Mouse (Mus musculus) layer of hippocampus, postnatal 36 days (tissue): ENCODE measurements around the gene Slc22a15. TPM values are rescaled to one million over a fixed set of nuclear protein-coding genes. Genes with fewer than 3 reads are reported as not detected.
A peak's percentile ranks its signal among the peaks of the same experiment; 100 is the strongest.

ENCODE experiments used
- DNase-seq, 2 experiments: peaks; one replicate each; pipeline ENCODE4 v3.0.0; 2022
- total RNA-seq, 2 experiments: library from RNA; stranded (reverse); gene quantifications; 2 replicates each; pipeline ENCODE4 v1.2.3; 2021

Slc22a15 gene
- total RNA-seq, 2 experiments from 2014 or later, result 8.1 to 10.0 TPM

DNA sequence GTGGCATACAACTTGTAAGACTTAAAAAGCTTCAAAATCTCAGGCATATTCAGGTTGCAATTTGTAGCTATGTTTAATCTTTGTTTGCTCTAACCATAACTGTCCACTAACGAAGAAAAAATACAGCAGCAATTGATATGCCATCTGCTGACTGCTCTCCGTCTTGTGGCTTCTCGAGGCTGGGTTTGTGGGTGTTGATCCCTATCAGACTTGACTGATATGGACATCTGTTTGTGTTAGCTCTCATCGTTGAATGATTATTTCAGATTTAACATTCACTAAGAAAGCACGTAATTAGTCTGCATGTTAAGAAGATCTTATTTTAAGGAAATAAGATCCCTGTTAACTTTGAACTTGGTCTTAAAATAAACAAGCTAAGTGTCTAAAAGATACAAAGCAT is 7.7 kb downstream of the Slc22a15 start:
- no peak for DNase-seq

DNA sequence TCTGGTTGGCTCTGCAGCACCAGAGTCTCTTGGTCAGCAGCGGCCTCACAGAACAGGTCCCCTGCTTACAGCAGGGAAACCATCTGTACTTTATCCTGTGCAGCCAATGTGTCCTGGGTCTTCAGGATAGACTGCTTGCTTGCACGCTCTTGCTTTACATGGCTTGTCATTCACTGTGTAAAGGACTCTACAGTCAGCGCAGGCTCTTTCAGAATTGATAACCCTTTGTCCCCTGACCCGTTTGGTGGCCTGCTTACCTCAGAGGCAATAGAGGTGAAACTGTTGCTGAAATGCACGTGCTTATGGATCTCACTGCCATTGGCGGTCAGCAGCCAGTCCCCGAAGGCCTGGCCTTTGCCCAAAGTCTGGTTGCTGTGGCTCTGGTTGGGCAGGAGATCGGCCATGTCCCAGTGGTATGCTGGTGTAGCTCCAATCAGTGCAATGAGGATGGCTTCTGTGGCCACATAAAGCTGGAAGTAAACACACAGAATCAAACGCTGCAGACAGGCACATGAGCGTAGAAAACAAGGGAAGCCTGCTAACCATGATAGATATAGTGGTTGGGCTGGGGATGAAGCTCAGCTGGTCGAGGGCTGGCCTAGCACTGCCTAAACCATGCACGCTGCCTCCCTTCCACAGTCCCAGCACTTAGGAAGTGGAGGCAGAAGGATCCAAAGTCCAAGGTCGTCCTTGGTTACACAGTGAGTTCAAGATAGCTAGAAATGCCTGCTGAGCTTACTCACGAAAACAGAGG is 9.0 kb downstream of the Slc22a15 start:
- no peak for DNase-seq

DNA sequence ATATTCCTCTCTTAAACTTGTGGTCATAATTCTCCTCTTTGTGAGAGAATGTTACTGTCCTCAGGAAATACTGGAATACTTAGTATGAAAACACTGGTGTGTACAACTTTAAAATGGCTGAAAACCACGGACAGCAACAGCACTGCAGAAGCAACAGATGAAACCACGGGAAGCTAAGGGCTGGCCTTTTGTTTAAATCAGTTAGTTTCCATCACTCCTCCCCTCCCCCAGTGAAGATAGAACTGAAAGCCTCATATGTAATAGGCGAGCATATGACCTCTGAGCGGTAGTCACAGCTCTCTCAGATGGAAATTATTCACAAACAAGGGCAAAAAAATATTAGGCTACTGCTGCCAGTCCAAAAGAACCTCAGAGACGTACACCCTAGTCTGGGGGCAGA is 10.0 kb downstream of the Slc22a15 start:
- DNase-seq, result no peak

DNA sequence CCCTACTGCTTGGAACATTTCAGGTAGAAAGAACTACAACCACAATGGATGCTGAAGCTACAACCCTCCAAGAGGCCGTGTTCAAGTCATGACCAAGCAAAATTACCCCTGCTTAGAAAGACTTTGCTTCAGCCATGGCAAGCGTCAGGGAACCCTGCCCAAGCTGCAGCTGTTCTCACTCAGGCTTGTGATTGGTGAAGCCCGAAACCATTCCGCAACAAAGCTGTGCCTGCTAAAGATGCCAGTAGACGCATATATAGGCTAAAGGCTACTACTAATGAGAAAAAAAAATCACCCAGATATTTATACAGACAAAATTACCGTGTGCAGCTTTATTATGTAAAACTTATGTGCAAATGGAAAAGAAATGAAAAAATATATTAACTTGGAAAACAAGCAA is 12.2 kb downstream of the Slc22a15 start:
- no peak for DNase-seq

DNA sequence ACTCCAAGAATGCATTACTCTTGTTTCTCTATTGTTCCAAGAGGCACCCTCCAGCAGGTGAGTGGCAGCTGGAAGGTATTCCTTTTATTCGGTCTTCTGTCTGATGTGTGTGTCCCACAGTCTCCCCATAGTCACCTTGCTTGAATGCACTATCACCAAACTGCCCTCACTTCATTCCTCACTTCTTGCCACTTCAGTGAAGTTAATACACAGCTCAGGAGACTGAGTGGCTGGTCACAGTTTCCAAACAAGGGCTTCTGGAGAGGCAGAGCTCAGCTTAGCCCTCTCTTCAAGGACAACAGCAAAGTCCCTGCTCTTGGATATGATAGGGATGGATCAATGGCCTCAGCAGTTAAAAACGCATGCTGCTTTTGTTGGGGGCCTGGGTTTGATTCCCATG is 17.2 kb downstream of the Slc22a15 start:
- DNase-seq, result no peak

DNA sequence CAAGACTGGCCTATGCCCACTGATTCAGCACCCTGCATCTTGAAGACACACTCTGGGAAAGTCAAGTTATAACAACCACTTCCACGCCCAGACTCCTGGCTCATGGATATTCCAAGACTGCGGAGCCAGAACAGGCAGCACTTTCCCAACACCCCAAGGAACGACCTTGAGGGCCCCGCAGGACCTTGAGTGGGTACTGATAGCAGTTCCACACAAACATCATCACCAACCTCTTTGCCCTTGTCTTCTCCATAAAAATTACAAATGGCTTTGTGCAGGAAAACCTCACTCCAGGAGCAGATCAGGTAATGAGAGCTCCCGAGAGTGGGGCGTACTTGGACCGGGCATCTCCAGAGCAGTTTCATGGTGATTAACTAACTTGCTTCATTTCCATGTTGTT is 19.5 kb downstream of the Slc22a15 start:
- no peak for DNase-seq

DNA sequence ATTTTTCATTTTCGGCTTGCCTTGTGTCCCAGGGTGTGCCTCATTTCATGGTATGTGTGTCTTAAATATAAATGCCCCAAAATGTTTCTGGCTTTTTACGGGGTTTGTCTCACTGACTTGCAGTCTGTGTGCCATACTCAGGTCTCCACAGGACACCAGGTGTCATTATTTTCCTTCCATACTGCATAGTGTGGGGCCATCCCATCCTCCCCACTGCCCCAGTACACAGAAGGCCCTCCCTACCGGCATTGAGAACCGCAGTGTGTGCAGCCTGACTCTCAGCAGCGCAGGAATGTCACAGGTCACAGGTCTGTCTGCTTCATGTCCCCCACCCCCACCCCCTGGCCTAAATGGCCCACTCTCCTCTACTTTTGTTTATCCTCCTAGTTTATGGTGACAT is 21.2 kb downstream of the Slc22a15 start:
- DNase-seq, result no peak

DNA sequence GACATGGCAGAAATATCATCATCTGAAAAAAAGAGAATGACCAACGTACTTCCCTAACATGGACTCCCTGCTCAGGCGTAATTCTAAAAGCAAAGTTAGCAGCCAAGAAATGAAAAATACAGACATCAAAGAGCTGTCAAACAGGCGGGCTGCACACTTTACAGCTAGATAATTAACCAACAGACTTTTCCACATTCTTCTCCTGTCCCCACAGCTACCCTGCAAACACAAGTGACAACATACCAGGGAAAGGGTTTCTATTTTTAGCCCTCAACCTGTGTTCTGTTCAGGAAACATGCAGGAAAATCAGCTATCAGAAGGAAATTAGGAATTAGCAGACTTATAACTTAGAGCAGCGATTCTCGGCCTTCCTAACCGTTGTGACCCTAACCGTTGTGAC is 21.9 kb downstream of the Slc22a15 start:
- no peak for DNase-seq

DNA sequence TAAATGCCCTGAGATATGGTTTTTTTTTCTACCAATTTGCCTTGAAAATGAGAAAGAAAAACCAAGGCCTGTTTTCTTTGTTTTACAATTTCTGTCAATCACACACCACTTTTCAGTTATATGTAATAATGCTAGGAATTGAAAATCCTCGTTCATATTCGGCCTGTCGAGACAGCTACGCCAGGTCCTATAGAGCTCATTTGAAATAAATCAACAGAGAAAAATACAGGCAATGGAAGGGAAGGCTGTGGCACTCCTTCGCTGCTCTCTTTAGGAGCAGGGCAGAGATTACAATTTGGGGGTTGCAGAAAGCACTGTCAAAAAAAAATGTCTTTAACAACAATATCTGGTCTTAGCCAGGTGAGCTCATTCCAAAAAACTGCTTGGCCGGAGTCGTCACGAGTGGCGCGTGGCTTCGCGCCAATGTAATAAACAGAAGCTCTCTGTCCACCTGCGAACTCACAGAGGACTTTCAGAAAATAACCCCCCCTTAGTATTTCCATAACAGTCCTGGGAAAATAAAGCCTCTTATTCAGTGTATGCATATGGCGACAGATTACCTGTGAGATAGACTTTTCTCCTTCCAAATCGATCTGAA is 26.8 kb downstream of the Slc22a15 start:
- DNase-seq, result no peak

DNA sequence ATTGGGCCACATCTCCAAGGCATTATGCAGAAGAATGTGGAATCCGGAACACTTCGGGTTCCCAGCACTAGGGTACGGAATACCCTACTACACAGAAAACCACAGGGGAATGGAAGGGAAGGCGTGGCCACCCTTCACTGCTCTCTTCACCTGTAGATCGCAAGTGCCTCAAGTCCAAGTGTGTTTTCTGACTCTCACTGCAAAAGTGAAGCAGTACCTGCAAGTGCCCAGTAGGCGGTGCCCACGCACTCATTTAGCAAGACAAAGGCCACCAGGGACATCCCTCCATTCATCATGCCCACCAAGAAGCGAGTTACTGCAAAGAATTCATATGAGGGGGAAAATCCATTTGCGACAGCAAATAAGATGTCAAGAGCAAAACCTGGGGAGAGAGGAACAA is 27.4 kb downstream of the Slc22a15 start:
- peak; percentile 48 to 56 for DNase-seq

DNA sequence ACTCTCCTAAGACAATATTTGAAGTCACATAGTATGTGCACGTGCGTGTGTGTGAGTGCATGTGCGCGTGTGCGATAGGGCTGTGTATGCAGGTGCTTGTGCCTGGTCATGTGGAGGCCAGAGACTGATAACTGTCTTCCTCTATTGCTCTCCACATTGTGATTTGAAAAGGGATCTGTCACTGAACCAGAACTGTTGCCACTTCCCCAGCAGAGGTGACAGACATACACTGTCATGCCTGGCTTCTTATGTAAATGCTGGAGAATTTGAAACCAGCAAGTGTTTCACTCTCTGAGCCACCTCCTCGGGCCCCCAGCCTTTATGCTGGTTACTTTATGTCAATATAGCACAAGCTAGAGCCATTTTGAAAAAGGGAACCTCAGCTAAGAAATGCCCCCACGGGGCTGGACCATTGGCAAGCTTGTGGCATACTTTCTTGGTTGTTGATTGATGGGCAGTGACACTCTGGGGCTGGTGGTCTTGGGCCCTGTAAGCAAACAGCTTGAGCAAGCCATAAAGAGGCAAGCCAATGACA is 28.8 kb downstream of the Slc22a15 start:
- no peak for DNase-seq

DNA sequence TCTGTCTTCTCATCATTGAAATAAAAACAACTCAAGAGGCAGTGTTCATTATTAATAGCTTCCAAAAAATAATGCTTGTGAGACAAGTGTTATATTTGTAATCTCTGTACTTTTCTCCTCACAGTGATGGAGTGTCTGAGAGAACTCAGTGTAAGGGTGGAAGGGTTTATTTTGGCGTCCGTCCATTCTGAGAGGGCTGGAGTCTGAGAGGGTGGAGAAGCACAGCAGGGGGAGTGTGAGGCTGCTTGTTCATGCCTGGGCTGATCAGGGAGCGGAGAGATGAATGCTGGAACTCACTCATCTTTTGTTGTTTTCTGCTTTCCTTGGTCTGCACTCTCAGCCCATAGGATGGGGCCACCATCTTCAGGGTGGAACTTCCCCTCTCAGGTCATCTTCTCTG is 38.7 kb downstream of the Slc22a15 start:
- DNase-seq, result no peak

DNA sequence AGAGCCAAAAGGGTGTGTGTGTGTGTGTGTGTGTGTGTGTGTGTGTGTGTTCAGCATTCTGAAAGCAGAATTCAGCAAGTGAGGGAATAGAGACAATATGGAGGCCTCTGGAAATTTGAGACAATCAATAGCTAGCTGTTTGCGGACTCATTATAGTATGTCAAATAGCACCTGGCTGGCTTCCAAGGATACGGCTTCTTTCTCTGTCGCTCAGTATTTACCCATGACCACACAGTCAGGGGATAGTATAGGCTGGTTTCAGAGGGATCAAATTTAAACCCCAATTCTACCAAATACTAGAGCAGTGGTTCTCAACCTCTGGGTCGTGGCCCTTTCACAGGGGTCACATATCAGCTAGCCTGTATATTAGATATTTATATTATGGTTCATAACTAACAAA is 39.2 kb downstream of the Slc22a15 start:
- DNase-seq, result no peak

DNA sequence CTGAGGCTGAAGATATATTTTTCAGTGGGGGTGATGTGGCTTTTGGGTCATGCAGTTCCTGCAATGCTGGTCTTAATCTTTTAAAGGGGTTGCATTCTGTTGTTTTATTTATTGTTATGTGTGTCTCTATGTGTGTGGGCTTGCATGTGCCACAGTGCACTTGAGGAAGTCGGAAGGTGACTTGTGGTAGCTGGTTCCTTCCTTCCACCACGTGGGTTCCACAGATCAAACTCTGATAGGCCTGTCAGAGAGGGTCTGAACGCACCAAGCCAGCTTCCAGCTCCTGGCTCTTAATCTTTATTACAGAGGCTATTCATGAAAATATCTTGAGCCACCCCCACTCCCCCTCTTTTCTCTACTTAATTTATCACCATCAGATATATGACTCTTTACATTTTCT is 40.4 kb downstream of the Slc22a15 start:
- DNase-seq, result no peak

DNA sequence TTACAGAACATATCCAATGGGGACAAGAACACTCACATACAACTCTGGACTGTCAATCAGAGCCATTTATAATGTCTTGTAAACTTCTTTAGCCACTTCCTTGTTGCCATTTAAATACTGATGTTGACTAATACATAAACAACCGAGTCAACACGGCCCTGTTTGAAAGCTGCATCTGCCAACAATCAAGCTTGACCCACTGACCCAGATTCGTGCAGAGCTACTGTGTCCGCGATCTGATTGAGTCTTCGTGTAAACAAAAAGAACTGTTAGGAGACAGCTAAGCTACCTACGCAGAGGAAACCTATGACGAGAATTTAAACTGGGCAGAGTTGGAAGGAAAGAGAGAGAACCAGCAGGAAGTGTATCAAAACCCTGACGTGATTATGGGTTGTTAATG is 42.5 kb downstream of the Slc22a15 start:
- DNase-seq, result no peak

DNA sequence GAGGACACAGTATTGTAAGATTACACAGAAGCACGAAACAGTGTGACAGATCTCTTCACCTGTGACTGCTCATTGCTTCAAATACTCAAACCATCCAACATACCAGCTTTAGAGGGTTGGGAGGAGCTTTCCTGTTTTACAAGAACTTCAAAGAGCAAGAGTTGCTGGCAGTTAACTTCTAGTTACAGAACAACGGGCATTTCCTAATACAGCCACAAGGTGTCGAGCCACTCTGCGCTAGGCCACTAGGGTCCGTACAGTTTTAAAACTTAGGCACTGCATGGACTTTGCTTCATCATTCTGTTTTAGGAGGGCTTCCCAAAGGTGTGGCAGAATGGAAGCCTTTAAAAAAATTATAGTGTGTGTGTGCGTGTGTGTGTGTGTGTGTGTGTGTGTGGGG is 43.4 kb downstream of the Slc22a15 start:
- DNase-seq, result no peak

DNA sequence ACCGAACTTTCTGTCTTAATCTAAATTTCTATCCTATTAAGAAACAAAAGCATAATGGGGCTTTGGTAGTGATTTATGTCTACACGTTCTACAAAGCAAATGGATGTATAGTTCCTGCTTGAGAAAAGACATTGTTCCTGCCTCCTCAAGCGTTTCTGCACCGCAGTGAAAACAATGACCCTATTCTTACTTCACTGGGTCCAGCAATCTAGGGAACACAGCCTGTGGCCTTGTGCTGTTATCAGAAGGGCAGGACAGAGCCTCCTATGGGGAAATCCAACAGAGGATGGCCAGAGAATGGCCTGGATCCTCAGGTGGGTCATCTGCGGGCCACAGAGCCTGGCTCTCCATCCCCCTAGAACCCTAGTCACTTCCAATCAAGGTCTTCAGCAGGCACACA is 46.1 kb downstream of the Slc22a15 start:
- DNase-seq, result no peak

DNA sequence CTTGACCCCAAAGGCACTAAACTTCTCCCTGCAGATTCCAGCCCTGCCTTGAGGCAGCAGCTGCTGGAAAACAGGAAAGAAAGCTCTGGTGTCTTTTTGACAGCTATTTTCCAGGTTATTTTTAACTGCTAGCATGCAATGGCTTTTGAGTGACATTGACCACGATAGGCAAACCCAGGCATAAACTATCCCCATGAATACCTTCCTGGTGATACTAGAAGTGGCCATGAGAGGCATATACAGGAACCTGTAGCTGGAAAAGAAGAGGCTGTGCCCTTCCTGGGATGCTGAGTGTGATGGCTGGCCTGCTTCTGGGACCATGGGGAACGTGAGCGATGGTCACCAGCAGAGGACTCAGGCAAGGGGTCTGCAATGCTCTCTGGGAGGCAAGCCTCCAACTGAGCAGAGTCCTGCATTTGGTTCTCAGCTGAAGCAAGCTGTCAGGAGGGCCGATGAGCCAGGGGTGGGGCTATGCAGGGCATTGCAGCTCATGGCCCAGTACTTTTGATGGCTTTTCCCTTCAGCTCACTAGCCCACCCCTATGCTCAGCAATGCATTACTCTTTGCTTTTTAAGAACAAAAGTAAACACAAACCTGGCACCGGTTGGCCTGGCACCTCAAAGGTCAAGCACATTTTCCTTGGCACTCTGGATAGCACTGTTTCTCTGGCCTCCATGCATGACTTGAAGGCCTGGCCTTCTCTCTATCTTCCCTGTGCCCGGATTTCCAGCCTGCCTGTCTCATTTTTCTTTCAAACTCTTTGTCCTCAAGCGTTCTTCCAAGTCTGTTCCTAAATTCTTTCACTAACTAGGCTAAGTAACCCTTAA is 47.6 kb downstream of the Slc22a15 start:
- DNase-seq, result no peak

DNA sequence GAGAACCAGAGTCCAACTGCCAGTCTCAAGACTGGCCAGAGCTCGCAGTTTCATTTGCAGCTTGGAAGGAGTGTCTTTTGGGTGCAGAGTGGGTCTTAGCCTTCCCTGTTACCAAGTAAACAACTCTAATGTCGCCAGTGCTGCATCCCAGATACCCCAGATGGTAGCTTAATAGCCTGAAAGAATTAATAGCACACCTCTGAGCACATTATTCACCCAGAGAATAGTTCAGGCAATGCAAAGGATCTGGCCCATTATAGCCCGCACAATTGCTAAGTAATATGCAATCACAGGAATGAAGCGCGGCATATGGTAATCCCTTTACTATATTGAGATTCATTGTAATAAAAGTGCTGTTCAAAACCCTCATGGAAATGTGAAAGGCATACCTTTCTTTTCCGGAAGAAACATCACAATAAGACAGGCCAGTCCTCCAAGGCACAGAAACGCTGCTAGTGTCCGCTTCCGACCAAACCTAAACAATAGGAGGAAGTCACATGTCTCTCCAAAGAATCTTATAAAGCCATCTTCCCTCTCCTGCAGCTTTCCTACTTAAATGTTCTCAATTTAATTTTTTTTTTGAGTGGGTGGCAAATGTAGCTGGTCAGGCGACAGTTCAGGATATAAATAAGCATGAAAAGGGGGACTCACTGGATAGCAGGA is 48.9 kb downstream of the Slc22a15 start:
- DNase-seq, result no peak

DNA sequence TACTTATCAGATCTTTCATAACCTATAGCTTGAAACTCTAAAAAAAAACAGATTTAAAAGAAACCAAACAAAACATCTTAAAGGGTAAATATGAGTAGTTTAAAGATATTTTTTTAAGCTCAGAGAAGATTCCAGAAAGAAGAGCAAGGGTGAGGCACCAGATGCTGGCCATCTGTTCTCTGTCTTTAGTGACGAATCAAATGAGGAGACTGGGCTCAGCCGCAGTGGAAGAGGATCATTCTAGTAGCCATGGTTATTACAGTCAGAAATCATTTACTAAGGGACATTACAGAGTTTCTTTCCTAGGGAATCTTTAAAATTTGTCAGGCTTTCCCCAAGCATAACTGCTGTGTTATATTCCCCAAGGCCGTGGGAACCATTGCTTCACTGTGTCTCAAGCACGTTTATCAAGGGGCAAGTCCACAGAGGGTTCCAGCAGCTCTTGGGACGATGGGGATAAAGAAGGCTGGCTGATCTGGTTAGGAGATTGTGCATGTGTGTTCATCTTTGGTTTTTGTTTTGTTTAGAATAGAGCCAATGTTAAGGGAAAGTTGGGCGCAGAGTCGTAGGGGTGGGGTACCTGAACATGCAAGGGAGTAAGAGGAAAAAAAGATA is 51.1 kb downstream of the Slc22a15 start:
- no peak for DNase-seq

DNA sequence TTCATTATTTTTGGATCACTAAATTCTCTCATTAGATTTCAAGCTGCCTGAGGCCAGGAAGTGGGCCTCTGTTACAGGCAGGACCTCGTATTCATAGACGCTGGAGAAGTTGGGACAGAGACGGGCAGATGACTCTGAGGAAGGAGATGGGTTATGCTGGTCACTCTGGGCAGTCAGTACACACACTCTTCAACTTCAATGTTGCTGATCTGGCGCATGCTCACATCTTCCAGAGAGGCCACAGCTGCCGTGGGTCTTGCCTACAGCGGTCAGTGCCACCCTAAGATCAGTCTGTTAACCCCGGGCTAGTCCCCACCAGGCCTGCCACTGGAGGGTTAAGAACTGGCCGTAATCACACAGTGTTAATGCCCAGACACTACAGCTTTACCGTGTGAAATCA is 52.3 kb downstream of the Slc22a15 start:
- no peak for DNase-seq

DNA sequence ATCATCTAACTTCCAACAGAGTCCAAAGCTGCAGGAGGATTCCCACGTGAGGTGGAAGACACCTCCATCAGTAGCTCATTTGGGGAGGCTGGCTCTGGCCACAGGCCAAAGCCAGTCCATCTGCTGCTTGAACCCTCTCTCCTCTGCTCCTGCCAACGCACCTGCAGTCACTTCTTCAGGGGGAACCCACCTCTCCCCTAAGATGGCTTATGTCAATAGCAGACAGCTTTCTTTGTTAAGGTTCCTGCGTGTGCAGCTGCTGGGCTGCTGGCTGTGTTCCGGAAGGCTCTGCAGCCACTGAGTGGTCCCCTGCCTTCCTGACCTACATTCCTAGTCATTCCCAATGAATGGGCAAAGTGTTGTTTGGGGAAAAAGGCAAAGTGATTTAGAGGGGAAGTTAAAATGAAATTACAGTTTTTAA is 57.2 kb downstream of the Slc22a15 start:
- DNase-seq, result no peak
